Mouse (Mus musculus) megakaryocyte, embryonic 14.5 days (primary cell): ENCODE data around the gene Ankrd61.

Experiments
- FLI1 ChIP-seq: IDR thresholded peaks from 2 replicates; pipeline ENCODE4 v1.6.1; 2012; ENCODE audit warnings: low read length, inconsistent platforms, mixed read lengths
- GATA1 ChIP-seq: IDR thresholded peaks from 3 replicates; pipeline ENCODE4 v1.6.1; 2012; ENCODE audit warnings: mixed read lengths, low read length, inconsistent platforms, borderline replicate concordance

DNA sequence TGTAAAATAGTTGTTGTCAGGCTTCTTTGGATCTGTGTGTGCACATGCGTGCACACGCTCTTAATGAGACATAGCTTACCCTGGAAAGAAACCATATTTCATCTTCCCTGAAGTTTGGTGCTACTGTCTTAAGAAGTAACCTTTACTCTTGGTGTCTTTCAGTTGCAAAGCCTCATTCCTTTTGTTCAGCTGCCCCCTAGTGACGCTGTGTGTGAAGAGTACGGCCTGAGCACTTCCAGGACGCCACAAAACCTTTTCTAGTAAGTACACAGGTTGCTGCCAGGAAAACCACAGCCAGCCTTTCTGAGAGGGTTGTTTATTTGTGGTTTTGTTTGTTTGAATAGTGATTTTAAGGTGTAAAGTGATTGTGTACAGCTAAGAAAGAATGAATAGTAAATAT lies 19.9 kb upstream of the Ankrd61 start:
- TF ChIP-seq GATA1, result no peak
- no peak for TF ChIP-seq FLI1
